Mouse (Mus musculus): ENCODE data around the gene Slc4a1. TPM values are rescaled to one million over a fixed set of nuclear protein-coding genes. Genes with fewer than 3 reads are reported as not detected.

Slc4a1 gene
- polyA plus RNA-seq, 1 experiment = 0.35 TPM

DNA sequence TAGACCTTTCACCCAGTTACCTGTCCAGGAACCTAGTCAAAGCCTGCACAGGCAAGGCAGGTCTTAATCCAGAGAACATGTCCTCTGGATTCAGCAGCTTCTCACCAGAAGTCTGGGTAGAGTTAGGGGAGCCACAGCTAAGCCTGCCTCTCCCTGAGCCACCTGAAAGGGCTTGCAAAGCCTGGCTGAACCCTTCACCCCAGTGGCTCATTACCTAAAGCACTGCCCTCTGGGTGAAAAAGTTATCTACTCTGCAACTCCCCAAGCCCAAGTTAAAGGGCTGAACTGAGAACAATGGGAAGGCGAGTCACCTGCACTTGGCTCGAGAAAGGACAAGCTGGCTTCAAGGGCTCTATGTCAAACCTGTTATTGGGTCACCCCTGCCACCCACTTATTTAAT is 61.9 kb downstream of the Slc4a1 start:
- no peak for DNase-seq (ENCODE audit: low read depth)

DNA sequence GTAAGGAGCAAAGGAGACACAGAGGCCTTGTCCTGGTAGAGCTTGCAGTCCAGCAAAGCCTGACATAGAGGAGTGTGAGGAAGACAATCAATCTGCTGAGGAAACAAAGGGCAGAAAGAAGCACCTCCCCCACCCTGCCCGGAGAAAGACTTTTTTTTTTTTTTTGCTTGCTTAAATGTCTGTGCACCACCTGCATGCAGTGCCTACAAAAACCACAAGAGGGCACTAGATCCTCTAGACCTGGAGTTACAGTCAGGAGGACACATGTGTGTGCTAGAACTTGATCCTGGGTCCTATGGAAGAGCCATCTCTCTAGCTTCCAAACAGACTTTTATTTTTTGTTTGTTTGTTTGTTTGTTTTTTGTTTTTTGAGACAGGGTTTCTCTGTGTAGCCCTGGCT is 66.2 kb downstream of the Slc4a1 start:
- no peak for DNase-seq (ENCODE audit: low read depth)

Other genes with a start within 250 kb of the Slc4a1 start
- 1.3 and 2.4 TPM in 2 replicates for gene Nags, start 220.7 kb downstream of the Slc4a1 start, polyA plus RNA-seq (2012; rRNA removed)
- 19.6 and 21.1 TPM in 2 replicates for gene Tmem101, start 209.8 kb downstream of the Slc4a1 start, polyA plus RNA-seq (2012; rRNA removed)
- 30.7 and 35.3 TPM in 2 replicates for gene Lsm12, start 180.9 kb downstream of the Slc4a1 start, polyA plus RNA-seq (2012; rRNA removed)
- gene G6pc3, start 176.6 kb downstream of the Slc4a1 start, polyA plus RNA-seq (2012; rRNA removed) = 130 and 136 TPM in 2 replicates
- gene Hdac5, start 136.0 kb downstream of the Slc4a1 start, polyA plus RNA-seq (2012; rRNA removed) = 75.4 and 75.5 TPM in 2 replicates
- 1.0 and 1.1 TPM in 2 replicates for gene BC030867, start 117.3 kb downstream of the Slc4a1 start, polyA plus RNA-seq (2012; rRNA removed)
- 0.88 and 1.5 TPM in 2 replicates for gene Asb16, start 97.5 kb downstream of the Slc4a1 start, polyA plus RNA-seq (2012; rRNA removed)
- 58.8 and 66.7 TPM in 2 replicates for gene Tmub2, start 81.3 kb downstream of the Slc4a1 start, polyA plus RNA-seq (2012; rRNA removed)
- gene Atxn7l3, start 69.6 kb downstream of the Slc4a1 start, polyA plus RNA-seq (2012; rRNA removed) = 32.9 and 33.9 TPM in 2 replicates
- gene Ubtf, start 46.5 kb downstream of the Slc4a1 start, polyA plus RNA-seq (2012; rRNA removed) = 27.5 and 36.5 TPM in 2 replicates
- gene Rundc3a, start 27.2 kb upstream of the Slc4a1 start, polyA plus RNA-seq (2012; rRNA removed) = 0.95 and 1.1 TPM in 2 replicates
- 297 and 389 TPM in 2 replicates for gene Slc25a39, start 41.7 kb upstream of the Slc4a1 start, polyA plus RNA-seq (2012; rRNA removed)
- gene Grn, start 64.1 kb upstream of the Slc4a1 start, polyA plus RNA-seq (2012; rRNA removed) = 205 and 301 TPM in 2 replicates
- gene Fam171a2, start 81.5 kb upstream of the Slc4a1 start, polyA plus RNA-seq (2012; rRNA removed) = 35.5 and 51.3 TPM in 2 replicates
- gene Itga2b, start 103.9 kb upstream of the Slc4a1 start, polyA plus RNA-seq (2012; rRNA removed) = 18.0 and 20.6 TPM in 2 replicates
- gene Gpatch8, start 190.2 kb upstream of the Slc4a1 start, polyA plus RNA-seq (2012; rRNA removed) = 12.6 and 13.3 TPM in 2 replicates
- 2.4 and 2.8 TPM in 2 replicates for gene Gm11627, start 213.3 kb upstream of the Slc4a1 start, polyA plus RNA-seq (2012; rRNA removed)
- gene Fzd2, start 238.2 kb upstream of the Slc4a1 start, polyA plus RNA-seq (2012; rRNA removed) = 17.3 and 18.7 TPM in 2 replicates